Mouse (Mus musculus) megakaryocyte, embryonic 14.5 days (primary cell): ENCODE data around the gene Tctn3.

Experiments used
- FLI1 ChIP-seq: IDR thresholded peaks from 2 replicates; pipeline ENCODE4 v1.6.1; 2012; ENCODE audit warnings: low read length, inconsistent platforms, mixed read lengths
- GATA1 ChIP-seq: IDR thresholded peaks from 3 replicates; pipeline ENCODE4 v1.6.1; 2012; ENCODE audit warnings: mixed read lengths, low read length, inconsistent platforms, borderline replicate concordance

GRCm38 (mm10) chr19:40589530-40589880 lies 22.5 kb downstream of the Tctn3 start:
- TF ChIP-seq FLI1: no peak
- no peak for TF ChIP-seq GATA1
